Mouse (Mus musculus) left cerebral cortex, adult 8-10 months (tissue): ENCODE measurements around the gene Fam240a. TPM values are rescaled to one million over a fixed set of nuclear protein-coding genes. Genes with fewer than 3 reads are reported as not detected.
A peak's percentile ranks its signal among the peaks of the same experiment; 100 is the strongest.

Source experiments
- DNase-seq, 2 experiments: peaks; one replicate each; pipeline ENCODE4 v3.0.0; 2022; ENCODE audit warnings: low spot score in 2 of 2
- total RNA-seq, 4 experiments: library from RNA; stranded (reverse); gene quantifications; 2 replicates each; pipeline ENCODE4 v1.2.4; 2022

Fam240a gene
- total RNA-seq = not detected

- DNase-seq = no peak
These were observed at the start of gene Fam240a for GRCm38 (mm10) chr9:110916786-110917185. TSS of gene Fam240a (minus strand) at chr9:110916861.

DNA sequence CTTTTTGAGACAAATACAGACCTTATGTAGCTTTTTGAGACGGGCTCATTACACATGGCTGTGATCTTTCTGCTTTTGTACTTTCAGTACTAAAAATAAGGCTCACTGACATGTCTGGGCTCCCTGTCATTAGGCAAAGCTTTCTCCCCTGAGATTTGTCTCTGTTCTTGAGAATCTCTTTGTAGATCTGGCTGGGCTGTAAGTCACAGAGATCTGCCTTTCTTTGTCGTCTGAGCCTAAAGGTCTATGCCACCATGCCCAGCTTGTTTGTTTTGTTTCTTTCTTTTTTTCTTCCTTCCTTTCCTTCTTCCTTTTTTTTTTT is 49.2 kb upstream of the Fam240a start:
- no peak for DNase-seq

GRCm38 (mm10) chr9:110965062-110965909 is 48.6 kb upstream of the Fam240a start:
- DNase-seq = no peak

DNA sequence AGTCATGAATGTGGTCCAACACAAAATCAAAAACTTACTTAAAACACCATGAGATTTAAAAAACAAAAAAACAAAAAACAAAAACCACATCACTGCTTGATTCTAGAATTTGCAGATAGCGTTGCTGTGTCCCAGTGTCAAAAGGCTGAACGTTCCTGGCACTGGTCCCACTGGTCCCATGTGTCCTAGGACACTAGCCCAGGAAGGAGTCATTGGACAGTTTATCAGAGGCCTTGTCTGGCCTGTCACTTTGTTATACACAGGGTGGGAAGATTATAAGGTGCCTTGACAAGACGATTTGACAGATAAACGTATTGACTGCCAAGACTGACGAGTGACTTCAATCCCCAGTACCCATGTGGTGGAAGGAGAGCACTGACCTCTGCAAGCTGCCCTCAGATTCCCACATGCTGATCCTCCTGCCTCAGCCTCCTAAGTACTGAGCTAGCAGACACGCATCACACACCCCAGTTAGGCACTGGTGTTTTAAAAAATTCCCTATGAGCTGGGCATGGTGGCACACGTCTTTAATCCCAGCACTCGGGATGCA is 47.0 kb upstream of the Fam240a start:
- DNase-seq = no peak

GRCm38 (mm10) chr9:110961386-110961785 is 44.7 kb upstream of the Fam240a start:
- DNase-seq = no peak

- DNase-seq = no peak
These were observed 43.8 kb upstream of the Fam240a start for GRCm38 (mm10) chr9:110960230-110961149.

GRCm38 (mm10) chr9:110959669-110960068 is 43.0 kb upstream of the Fam240a start:
- no peak for DNase-seq

- no peak for DNase-seq
These were observed 39.3 kb upstream of the Fam240a start for GRCm38 (mm10) chr9:110955962-110956361.

DNA sequence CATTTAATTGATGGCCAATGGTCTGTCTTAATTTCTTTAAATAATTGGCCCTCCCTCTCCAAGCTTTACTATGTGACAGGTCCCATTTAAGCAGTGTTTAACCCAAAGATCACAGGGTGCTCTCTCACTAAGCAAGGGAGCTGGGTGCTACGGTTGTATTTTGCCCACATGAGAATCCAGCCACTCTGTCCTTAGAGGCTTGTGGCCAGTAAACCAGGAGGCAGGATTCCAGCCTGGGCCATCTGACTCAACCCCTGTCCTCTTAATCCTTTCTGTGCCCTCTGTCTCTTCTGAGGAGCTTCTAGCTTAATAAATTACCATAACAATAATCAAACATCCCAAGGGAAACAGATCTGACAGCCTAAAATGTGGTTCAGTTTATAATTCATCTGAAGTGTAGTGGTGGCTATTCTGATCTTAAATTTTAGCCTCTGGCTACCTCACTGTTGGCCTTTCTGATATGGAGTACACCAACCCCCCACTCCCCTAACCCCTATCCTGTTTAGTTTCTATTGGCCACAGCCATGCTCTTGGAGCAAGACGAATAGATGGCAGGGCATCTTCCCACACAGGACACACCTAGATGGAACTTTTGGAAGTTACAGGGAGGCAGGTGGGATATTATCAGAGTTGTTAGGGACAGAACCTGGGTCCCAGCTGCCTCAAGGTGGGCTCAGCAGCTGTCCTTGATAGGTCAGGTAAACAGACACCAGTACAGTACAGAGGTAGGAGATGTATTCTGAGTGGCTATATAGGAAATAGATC is 38.2 kb upstream of the Fam240a start:
- DNase-seq = no peak

- DNase-seq = peak; percentile 38 to 57
These were observed 37.1 kb upstream of the Fam240a start for GRCm38 (mm10) chr9:110953550-110954461.

- DNase-seq = no peak
These were observed 36.4 kb upstream of the Fam240a start for GRCm38 (mm10) chr9:110952931-110953549.

DNA sequence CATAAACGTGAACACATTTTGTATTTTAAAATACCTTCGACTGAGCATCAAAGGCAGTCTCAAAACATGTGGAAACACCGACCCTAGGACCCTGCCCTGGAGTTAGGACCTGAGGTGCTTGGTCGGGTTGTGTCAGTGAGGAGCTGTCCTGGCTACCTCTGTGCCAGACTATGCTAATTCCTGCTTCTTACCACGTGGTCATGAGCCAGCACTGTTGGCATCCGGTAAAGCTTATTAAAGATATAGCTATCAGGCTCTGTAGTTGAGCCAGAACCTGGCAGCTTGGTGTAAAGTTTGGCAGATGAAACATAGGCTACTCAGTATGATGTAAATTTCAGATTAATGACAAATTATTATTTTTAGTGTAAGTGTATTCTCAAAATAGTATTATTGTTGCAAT is 35.7 kb upstream of the Fam240a start:
- no peak for DNase-seq

GRCm38 (mm10) chr9:110951866-110952265 is 35.2 kb upstream of the Fam240a start:
- no peak for DNase-seq

DNA sequence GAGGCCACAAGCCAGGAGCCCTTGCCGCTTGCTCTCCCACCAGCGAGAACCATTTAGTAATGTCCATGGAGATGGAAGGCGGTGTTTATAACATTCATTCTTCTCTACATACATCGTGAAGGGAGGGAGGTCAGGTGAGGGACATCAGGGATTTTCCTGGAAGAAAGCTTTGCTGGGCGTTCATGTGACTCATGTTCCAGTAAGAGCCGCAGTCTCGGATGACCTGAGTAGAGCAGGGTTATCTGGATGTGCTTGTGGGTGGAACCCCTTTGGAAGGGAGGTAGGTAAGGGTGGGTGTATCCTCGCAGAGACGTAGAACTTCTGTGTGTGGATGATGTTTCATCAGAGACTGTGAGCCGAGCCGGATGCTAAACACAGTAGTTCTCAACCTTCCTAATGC is 34.7 kb upstream of the Fam240a start, which contains the start of gene Lrrc2:
Gene Lrrc2 (plus strand): TSS at position 149 of the 400 bp plus-strand sequence.
- no peak for DNase-seq

- DNase-seq = no peak
These were observed 33.4 kb upstream of the Fam240a start for GRCm38 (mm10) chr9:110950109-110950508.

GRCm38 (mm10) chr9:110948813-110949310 is 32.2 kb upstream of the Fam240a start:
- no peak for DNase-seq

DNA sequence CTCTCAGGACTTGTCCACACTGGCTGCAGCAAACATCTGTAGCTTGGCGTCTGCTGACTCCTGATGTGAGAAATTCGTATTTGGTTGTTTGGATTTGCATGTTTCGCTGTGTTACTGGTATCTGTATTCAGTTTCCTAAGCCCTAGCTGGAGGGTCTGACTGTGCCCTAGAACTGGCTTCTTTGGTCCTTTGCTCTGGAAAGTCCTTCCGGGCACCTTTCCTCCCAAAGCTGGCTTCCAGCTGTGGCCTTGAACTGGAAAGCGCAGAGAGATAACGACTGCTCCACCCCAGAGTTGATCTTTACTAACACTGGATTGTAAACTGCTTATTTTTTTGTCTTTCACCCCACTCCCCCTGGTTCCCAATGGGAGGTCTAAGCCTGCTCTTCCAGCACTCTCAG is 31.2 kb upstream of the Fam240a start:
- no peak for DNase-seq

GRCm38 (mm10) chr9:110947261-110947661 is 30.6 kb upstream of the Fam240a start:
- no peak for DNase-seq

- no peak for DNase-seq
These were observed 29.9 kb upstream of the Fam240a start for GRCm38 (mm10) chr9:110946548-110947044.
